Mouse (Mus musculus) embryonic fibroblast, embryonic 13.5 days (primary cell): ENCODE results near the gene Mlx.

Experiments used
- CTCF ChIP-seq: IDR thresholded peaks from 2 replicates; pipeline ENCODE4 v1.5.1; 2011; ENCODE audit warnings: mild to moderate bottlenecking, control low read depth, low read length, moderate library complexity, borderline replicate concordance; ENCODE audit not compliant: insufficient read depth
- POLR2A ChIP-seq: IDR thresholded peaks from 2 replicates; pipeline ENCODE4 v1.6.1; 2011; ENCODE audit warnings: low read depth, mild to moderate bottlenecking, control low read depth, low read length, moderate library complexity

GRCm38 (mm10) chr11:101086756-101087681, at the start of gene Mlx:
- TF ChIP-seq POLR2A (peak; percentile 80), CTCF (no peak)
